In genomic region chr6:47109582-47110220, GRCm38 (mm10) we compare ENCODE assay signal across 26 mouse cellular contexts.
DNase-seq lines count a peak whose midpoint lies in the region; ATAC-seq and TF ChIP-seq lines count a peak whose summit lies in the region.
"Had no signal": no experiment of that assay in that cellular context is flagged by ENCODE, and none has a peak within 500 bp of the region (broad histone marks: within the 10 kb centered on the region; RNA-seq: fewer than 3 reads in every experiment).

No protein-coding gene starts in this region.

- H3K4me3 ChIP-seq in embryonic facial prominence, embryonic 13.5 days: no peak overlapping the region
- H3K4me3 ChIP-seq in embryonic facial prominence, embryonic 10.5 days: no peak overlapping the region
- H3K4me3 ChIP-seq in midbrain, embryonic 12.5 days: no peak overlapping the region
- no peak overlapping the region for H3K4me3 ChIP-seq in midbrain, postnatal 0 days (ENCODE audit: low read depth, low read length)
- H3K4me3 ChIP-seq: embryonic facial prominence, embryonic 12.5 days; erythroblast, embryonic 14.5 days; forebrain, embryonic 12.5 days; heart, embryonic 12.5 days; intestine, embryonic 15.5 days; limb, embryonic 15.5 days had no signal

- no peak overlapping the region for H3K9ac ChIP-seq in embryonic facial prominence, embryonic 13.5 days
- no peak overlapping the region for H3K9ac ChIP-seq in midbrain, embryonic 12.5 days (replicated peaks)
- no peak overlapping the region for H3K9ac ChIP-seq in midbrain, postnatal 0 days (replicated peaks; ENCODE audit: low read length, poor library complexity, severe bottlenecking)
- H3K9ac ChIP-seq: embryonic facial prominence, embryonic 12.5 days; forebrain, embryonic 12.5 days; heart, embryonic 12.5 days; hindbrain, embryonic 14.5 days; intestine, embryonic 15.5 days; limb, embryonic 15.5 days; liver, embryonic 14.5 days had no signal

- H3K4me1 ChIP-seq in embryonic facial prominence, embryonic 13.5 days: no peaks in the 10 kb centered on the region
- H3K4me1 ChIP-seq in embryonic facial prominence, embryonic 10.5 days: no peaks in the 10 kb centered on the region
- H3K4me1 ChIP-seq in midbrain, embryonic 12.5 days: no peaks in the 10 kb centered on the region
- H3K4me1 ChIP-seq in midbrain, postnatal 0 days (ENCODE audit: insufficient read depth, low read length): no peaks in the 10 kb centered on the region
- H3K4me1 ChIP-seq: embryonic facial prominence, embryonic 12.5 days; forebrain, embryonic 12.5 days; heart, embryonic 12.5 days; intestine, embryonic 15.5 days; limb, embryonic 15.5 days had no signal

- no peak for DNase-seq in embryonic facial prominence, embryonic 10.5 days (ENCODE audit: low spot score)
- no peak for DNase-seq in midbrain, postnatal 0 days (ENCODE audit: low spot score)
- peak; percentile 13 for DNase-seq in brain, adult 2 months (ENCODE audit: low read depth, low spot score)
- DNase-seq in right cerebral cortex, adult 2 months (ENCODE audit: low spot score in 2 of 2): no peak
- no peak for DNase-seq in frontal cortex, adult 2 months (ENCODE audit: extremely low spot score in 1 of 2, low spot score in 1 of 2)
- DNase-seq: adrenal gland, postnatal 14 days; cerebellum, adult 9-11 months; heart, postnatal 10 days; kidney, adult 8-10 months; kidney, postnatal 10 days; left cerebral cortex, postnatal 4 days; thymus, adult 2 months; thymus, postnatal 4 days had no signal

- ATAC-seq in embryonic facial prominence, embryonic 13.5 days (ENCODE audit: insufficient number of reproducible peaks, insufficient read depth, low FRiP score, low TSS enrichment, low read depth): 0 out of 2 replicates have a peak, but pooled peaks have one; percentile 37
- peak; percentile 63 for ATAC-seq in midbrain, embryonic 12.5 days (ENCODE audit: low FRiP score, low read depth)
- no peak for ATAC-seq in midbrain, postnatal 0 days (ENCODE audit: low FRiP score)
- ATAC-seq: intestine, embryonic 15.5 days; Patski had no signal

- TF ChIP-seq CTCF in midbrain, postnatal 0 days (IDR thresholded peaks at IDR 0.05): no peak

- no peak overlapping the region for H3K27ac ChIP-seq in embryonic facial prominence, embryonic 13.5 days
- H3K27ac ChIP-seq in embryonic facial prominence, embryonic 10.5 days (replicated peaks): no peak overlapping the region
- no peak overlapping the region for H3K27ac ChIP-seq in midbrain, embryonic 12.5 days (replicated peaks)
- no peak overlapping the region for H3K27ac ChIP-seq in midbrain, postnatal 0 days (ENCODE audit: low read depth, low read length)
- H3K27ac ChIP-seq: embryonic facial prominence, embryonic 12.5 days; forebrain, embryonic 12.5 days; hindbrain, embryonic 14.5 days; intestine, embryonic 15.5 days; limb, embryonic 15.5 days; liver, embryonic 14.5 days; macrophage; stomach, postnatal 0 days had no signal

- 30% methylated on average over 6 of the region's 6 CpGs for WGBS in embryonic facial prominence, embryonic 13.5 days
- 41% methylated on average over 6 of the region's 6 CpGs for WGBS in embryonic facial prominence, embryonic 10.5 days
- WGBS in midbrain, embryonic 12.5 days: 40% methylated on average over 6 of the region's 6 CpGs
- WGBS in midbrain, postnatal 0 days: 34% methylated on average over 6 of the region's 6 CpGs

- H3K27me3 ChIP-seq in embryonic facial prominence, embryonic 13.5 days: no peaks in the 10 kb centered on the region
- H3K27me3 ChIP-seq in embryonic facial prominence, embryonic 10.5 days (replicated peaks; ENCODE audit: low read depth, poor library complexity, severe bottlenecking): no peaks in the 10 kb centered on the region
- H3K27me3 ChIP-seq in midbrain, embryonic 12.5 days: no peaks in the 10 kb centered on the region
- no peaks in the 10 kb centered on the region for H3K27me3 ChIP-seq in midbrain, postnatal 0 days (ENCODE audit: insufficient read depth, low read length)
- H3K27me3 ChIP-seq: embryonic facial prominence, embryonic 12.5 days; forebrain, embryonic 12.5 days; heart, embryonic 12.5 days; intestine, embryonic 15.5 days; limb, embryonic 15.5 days had no signal

- no peaks in the 10 kb centered on the region for H3K9me3 ChIP-seq in embryonic facial prominence, embryonic 13.5 days
- no peaks in the 10 kb centered on the region for H3K9me3 ChIP-seq in embryonic facial prominence, embryonic 10.5 days
- H3K9me3 ChIP-seq in midbrain, embryonic 12.5 days: no peaks in the 10 kb centered on the region
- H3K9me3 ChIP-seq in midbrain, postnatal 0 days (ENCODE audit: low read length): no peaks in the 10 kb centered on the region
- H3K9me3 ChIP-seq: embryonic facial prominence, embryonic 12.5 days; forebrain, embryonic 12.5 days; heart, embryonic 12.5 days; intestine, embryonic 15.5 days; limb, embryonic 15.5 days had no signal

- no peak overlapping the region for H3K4me2 ChIP-seq in embryonic facial prominence, embryonic 13.5 days
- H3K4me2 ChIP-seq in midbrain, embryonic 12.5 days (replicated peaks): no peak overlapping the region
- no peak overlapping the region for H3K4me2 ChIP-seq in midbrain, postnatal 0 days (ENCODE audit: low read depth, low read length, poor library complexity, severe bottlenecking)
- H3K4me2 ChIP-seq: embryonic facial prominence, embryonic 12.5 days; forebrain, embryonic 12.5 days; heart, embryonic 12.5 days; hindbrain, embryonic 14.5 days; intestine, embryonic 15.5 days; limb, embryonic 15.5 days had no signal

- H3K36me3 ChIP-seq in embryonic facial prominence, embryonic 13.5 days: no peaks in the 10 kb centered on the region
- no peaks in the 10 kb centered on the region for H3K36me3 ChIP-seq in embryonic facial prominence, embryonic 10.5 days (replicated peaks)
- no peaks in the 10 kb centered on the region for H3K36me3 ChIP-seq in midbrain, embryonic 12.5 days
- no peaks in the 10 kb centered on the region for H3K36me3 ChIP-seq in midbrain, postnatal 0 days (ENCODE audit: insufficient read depth, low read length)
- H3K36me3 ChIP-seq: embryonic facial prominence, embryonic 12.5 days; forebrain, embryonic 12.5 days; heart, embryonic 12.5 days; intestine, embryonic 15.5 days; limb, embryonic 15.5 days had no signal
